Mouse (Mus musculus) intestine, postnatal 0 days (tissue): ENCODE results near the gene Cops9. TPM values are rescaled to one million over a fixed set of nuclear protein-coding genes. Genes with fewer than 3 reads are reported as not detected.
A peak's percentile ranks its signal among the peaks of the same experiment; 100 is the strongest.

ENCODE experiments used
- ATAC-seq: fragments of 200-750 bp; cut with Nextera tagmentation; 2 replicates; pipeline ENCODE4 v1.8.0; 2017; ENCODE audit warnings: mild to moderate bottlenecking, moderate TSS enrichment, moderate library complexity
- H3K27ac ChIP-seq: fragments of 300-500 bp; sonication (generic); 2 replicates; pipeline ENCODE4 v1.5.1; 2014; ENCODE audit warnings: mild to moderate bottlenecking, low read depth, low read length, moderate library complexity
- H3K27me3 ChIP-seq: fragments of 300-500 bp; sonication (generic); replicated peaks from 2 replicates; pipeline ENCODE4 v1.6.1; 2014; ENCODE audit warnings: low read length, mixed read lengths; ENCODE audit not compliant: control insufficient read depth, insufficient read depth
- H3K36me3 ChIP-seq: fragments of 300-500 bp; sonication (generic); 2 replicates; pipeline ENCODE4 v1.6.1; 2014; ENCODE audit warnings: mild to moderate bottlenecking, moderate library complexity; ENCODE audit not compliant: control insufficient read depth, insufficient read depth
- H3K4me1 ChIP-seq: fragments of 300-500 bp; sonication (generic); replicated peaks from 2 replicates; pipeline ENCODE4 v1.6.1; 2014; ENCODE audit warnings: antibody characterized with exemption, low read length, mixed read lengths; ENCODE audit not compliant: control insufficient read depth, insufficient read depth
- H3K4me2 ChIP-seq: fragments of 300-500 bp; sonication (generic); replicated peaks from 2 replicates; pipeline ENCODE4 v1.6.1; 2014; ENCODE audit warnings: low read depth, mild to moderate bottlenecking, moderate library complexity
- H3K4me3 ChIP-seq: fragments of 300-500 bp; sonication (generic); 2 replicates; pipeline ENCODE4 v1.5.1; 2014; ENCODE audit warnings: low read depth, low read length
- H3K9ac ChIP-seq: fragments of 300-500 bp; sonication (generic); 2 replicates; pipeline ENCODE4 v1.6.1; 2014; ENCODE audit warnings: mild to moderate bottlenecking, low read depth, low read length
- H3K9me3 ChIP-seq: fragments of 300-500 bp; sonication (generic); 2 replicates; pipeline ENCODE4 v1.6.1; 2016; ENCODE audit warnings: mixed run types; ENCODE audit not compliant: control insufficient read depth
- CTCF ChIP-seq: sonication (generic); IDR thresholded peaks from 2 replicates; pipeline ENCODE4 v1.5.1; 2016; ENCODE audit warnings: low read depth, mild to moderate bottlenecking, control low read depth, antibody characterized with exemption, moderate library complexity
- WGBS: fragments of 180-500 bp; shearing (Covaris S2); extraction: QIAGEN DNeasy Blood & Tissue Kit; methylation state at CpG from one replicate; pipeline ENCODE4 v1.1.7; 2014; 5-methylcytosine and 5-hydroxymethylcytosine counted together
- polyA plus RNA-seq: library from polyadenylated mRNA; unstranded; fragments of >200 nt; fragmentation: Nextera tagmentation; extraction: Ambion mirVana; gene quantifications from 2 replicates; pipeline ENCODE4 v1.2.1, GENCODE M21; 2015

Cops9 gene
- polyA plus RNA-seq, 1 experiment from 2014 or later, result 419 TPM

DNA sequence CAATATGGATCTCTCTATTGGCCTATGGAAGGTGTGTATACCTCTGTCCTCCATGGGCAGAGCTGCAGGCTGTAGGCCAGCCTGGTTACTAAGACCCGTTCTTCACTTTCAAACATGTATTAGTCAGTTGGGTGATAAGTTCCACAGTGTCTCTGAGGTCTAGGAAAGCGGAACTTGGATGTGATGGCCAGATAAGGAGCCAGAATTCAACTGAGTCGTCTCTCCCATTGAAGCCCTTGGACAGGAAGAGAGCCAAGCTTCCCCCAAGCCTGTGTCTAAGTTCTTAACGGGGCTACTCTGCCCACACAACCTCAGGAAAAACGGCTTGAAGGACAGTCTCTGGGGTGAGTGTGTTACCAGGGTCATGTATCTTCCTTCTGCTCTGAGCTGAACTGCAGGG lies 17.6 kb upstream of the Cops9 start:
- Histone ChIP-seq H3K4me1 (no peaks in the 10 kb centered on the region), H3K4me2 (no peak overlapping the region), H3K36me3 (no peaks in the 10 kb centered on the region), H3K9ac (no peak overlapping the region), H3K27me3 (no peaks in the 10 kb centered on the region), H3K9me3 (no peaks in the 10 kb centered on the region), H3K27ac (no peak overlapping the region), H3K4me3 (no peak overlapping the region)
- no peak for ATAC-seq
- no peak for TF ChIP-seq CTCF
- WGBS, result 45% methylated on average over 5 of the region's 5 CpGs

DNA sequence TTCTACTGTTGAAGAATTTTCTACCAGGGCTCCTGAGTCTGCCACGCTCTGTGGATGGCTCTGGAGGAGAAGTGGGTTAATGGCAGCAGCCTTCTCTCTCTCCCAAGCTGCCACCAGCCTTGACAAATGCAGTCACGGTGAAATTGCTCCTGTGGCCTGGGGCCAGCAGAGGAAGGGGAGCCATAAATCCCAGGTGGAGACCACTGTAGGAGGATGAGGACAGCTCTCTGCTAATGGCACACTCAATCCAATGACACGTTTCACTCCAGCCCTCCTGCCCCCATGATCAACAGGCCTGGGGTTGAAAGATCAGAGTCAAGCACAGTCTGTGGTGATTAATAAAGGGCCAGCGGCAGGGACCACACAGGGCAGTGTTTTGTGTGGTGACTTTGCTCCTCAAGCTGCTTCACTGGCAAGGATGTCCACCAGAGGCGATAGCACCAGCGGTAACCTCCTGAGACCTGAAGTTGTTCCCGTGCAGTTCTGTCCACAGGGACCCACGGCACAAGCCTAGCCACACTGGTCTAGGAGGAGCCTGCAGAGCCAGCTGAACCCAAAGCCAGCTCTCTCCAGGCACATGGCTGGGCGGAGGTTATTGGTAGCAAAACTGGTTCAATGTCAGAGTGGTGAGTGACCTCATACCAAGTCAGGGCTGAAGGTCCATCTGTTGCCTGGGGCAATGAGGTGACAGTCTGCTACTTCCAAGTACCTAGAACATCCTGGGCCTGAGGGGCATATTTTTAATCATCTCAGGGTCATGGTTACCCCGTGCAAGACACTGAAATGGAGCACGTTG lies 15.4 kb upstream of the Cops9 start:
- no peak for TF ChIP-seq CTCF
- Histone ChIP-seq H3K4me1 (no peaks in the 10 kb centered on the region), H3K27ac (no peak overlapping the region), H3K4me2 (no peak overlapping the region), H3K9ac (no peak overlapping the region), H3K36me3 (no peaks in the 10 kb centered on the region), H3K4me3 (no peak overlapping the region), H3K9me3 (no peaks in the 10 kb centered on the region), H3K27me3 (no peaks in the 10 kb centered on the region)
- no peak for ATAC-seq
- WGBS, result 73% methylated on average over 11 of the region's 11 CpGs

DNA sequence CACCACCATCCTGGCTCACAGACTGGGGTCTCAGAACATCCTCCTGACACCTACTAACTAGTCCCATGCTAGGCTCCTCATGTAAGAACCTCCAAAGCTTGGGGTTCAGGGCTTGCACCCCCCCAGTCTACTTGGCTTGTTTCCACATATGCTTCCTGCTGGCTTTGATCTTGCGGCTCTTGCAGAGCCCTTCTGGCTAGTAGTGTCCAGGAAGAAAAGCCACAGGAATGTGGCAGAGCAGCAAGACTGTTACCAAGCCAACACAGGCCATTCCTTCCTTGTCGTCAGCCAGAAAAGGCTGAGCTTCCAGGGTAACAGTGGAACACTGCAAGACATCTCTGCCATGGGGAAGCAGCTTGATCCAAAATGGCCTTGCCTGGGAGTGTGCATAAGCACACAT lies 12.9 kb upstream of the Cops9 start:
- no peak for ATAC-seq
- Histone ChIP-seq H3K4me1 (no peaks in the 10 kb centered on the region), H3K4me3 (no peak overlapping the region), H3K27me3 (no peaks in the 10 kb centered on the region), H3K27ac (no peak overlapping the region), H3K9ac (no peak overlapping the region), H3K4me2 (no peak overlapping the region), H3K9me3 (no peaks in the 10 kb centered on the region), H3K36me3 (no peaks in the 10 kb centered on the region)
- TF ChIP-seq CTCF, result no peak
- WGBS, result 52% methylated on average over 2 of the region's 2 CpGs

DNA sequence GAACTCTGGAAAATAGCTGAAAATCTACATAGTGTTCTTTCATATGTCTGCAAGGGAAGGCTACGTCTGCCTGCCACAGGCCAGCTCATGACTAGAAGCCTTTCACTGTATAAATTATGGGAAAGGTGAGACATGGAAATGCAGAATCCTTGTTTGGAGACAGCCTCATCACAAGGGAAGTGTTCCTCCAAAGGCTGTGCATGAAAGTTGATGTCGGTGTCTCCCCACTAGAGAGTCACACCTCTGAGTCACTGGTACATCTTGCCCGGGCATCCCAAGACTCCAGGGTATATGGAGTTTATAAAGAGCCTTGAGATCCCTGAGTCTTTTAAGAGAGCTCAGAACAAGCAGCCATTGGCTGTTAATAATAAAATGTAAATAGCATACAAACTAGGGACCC lies 11.4 kb upstream of the Cops9 start:
- no peaks in the 10 kb centered on the region for H3K27me3 ChIP-seq
- H3K27ac ChIP-seq, result no peak overlapping the region
- H3K4me3 ChIP-seq, result no peak overlapping the region
- ATAC-seq, result no peak
- H3K9ac ChIP-seq, result no peak overlapping the region
- H3K4me1 ChIP-seq, result no peaks in the 10 kb centered on the region
- TF ChIP-seq CTCF, result no peak
- no peaks in the 10 kb centered on the region for H3K9me3 ChIP-seq
- H3K36me3 ChIP-seq, result no peaks in the 10 kb centered on the region
- no peak overlapping the region for H3K4me2 ChIP-seq
- WGBS, result 94% methylated on average over 3 of the region's 3 CpGs

DNA sequence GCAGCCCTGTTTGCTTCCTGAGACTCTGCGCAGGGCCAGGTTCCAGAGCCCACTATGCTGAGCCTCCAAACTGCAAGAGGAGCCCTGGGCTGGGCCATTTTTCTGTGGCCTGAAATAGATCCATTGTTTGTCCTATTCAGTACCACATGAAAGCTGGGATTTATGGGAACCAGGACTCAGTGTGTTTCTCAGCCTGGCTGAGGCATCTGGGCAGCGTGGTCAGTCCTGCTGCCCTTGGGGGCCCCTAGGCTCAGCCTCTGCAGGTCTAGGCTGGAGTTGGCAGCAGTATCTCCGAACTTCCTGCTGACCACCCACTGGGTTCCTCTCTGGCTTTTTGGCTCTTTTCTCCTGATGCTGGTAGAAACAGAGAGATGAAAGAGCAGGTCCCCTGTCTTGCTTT lies 9.7 kb upstream of the Cops9 start:
- Histone ChIP-seq H3K9me3 (no peaks in the 10 kb centered on the region), H3K27ac (no peak overlapping the region), H3K4me1 (no peaks in the 10 kb centered on the region), H3K9ac (no peak overlapping the region), H3K4me3 (no peak overlapping the region), H3K4me2 (no peak overlapping the region), H3K27me3 (no peaks in the 10 kb centered on the region), H3K36me3 (no peaks in the 10 kb centered on the region)
- WGBS, result 73% methylated on average over 3 of the region's 3 CpGs
- no peak for ATAC-seq
- no peak for TF ChIP-seq CTCF

DNA sequence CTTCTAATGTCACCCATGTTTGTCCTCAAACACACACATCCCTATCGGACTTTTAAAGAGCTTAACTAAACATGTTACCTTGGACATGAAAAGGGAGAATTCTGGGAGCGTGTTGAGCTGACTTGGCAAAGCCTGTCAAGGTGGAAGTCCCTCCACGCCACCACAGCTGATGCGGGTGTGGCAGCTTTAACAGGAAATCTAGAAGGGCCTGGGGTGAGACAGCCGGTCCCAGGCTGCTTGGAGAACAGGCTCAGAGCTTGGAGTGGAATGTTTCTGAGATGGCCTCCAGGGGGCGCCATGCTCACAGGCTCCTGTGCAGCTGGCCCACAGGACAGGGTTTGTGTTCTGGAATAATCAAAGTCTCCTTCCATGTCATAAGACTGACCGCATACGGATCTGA lies 6.9 kb upstream of the Cops9 start, which contains the start of gene Otos:
Gene Otos, minus strand, starts transcription at position 169 of the 400 bp plus-strand sequence.
- Histone ChIP-seq H3K27ac (no peak within 1 kb of the TSS), H3K4me2 (no peak within 1 kb of the TSS), H3K27me3 (no peaks in the 10 kb centered on the region), H3K9ac (no peak within 1 kb of the TSS), H3K4me1 (no peaks in the 10 kb centered on the region), H3K36me3 (no peaks in the 10 kb centered on the region), H3K9me3 (no peaks in the 10 kb centered on the region), H3K4me3 (no peak within 1 kb of the TSS)
- peak; percentile 87 for TF ChIP-seq CTCF
- WGBS, result 20% methylated on average over 8 of the region's 8 CpGs
- ATAC-seq, result peak; percentile 64; the same call in 1 of the 2 replicates
